Mouse (Mus musculus) cortical plate, adult 2 months (tissue): Measurements from ENCODE around the gene Kcnmb3. TPM values are rescaled to one million over a fixed set of nuclear protein-coding genes. Genes with fewer than 3 reads are reported as not detected.

Source experiments
- H3K27ac ChIP-seq: fragments of 200-500 bp; 2 replicates; pipeline ENCODE4 v1.5.1; 2012; ENCODE audit warnings: low read length, control low read depth, inconsistent platforms; ENCODE audit not compliant: insufficient read depth
- H3K4me1 ChIP-seq: fragments of 200-500 bp; 2 replicates; pipeline ENCODE4 v1.6.1; 2011; ENCODE audit warnings: low read length; ENCODE audit not compliant: control insufficient read depth, insufficient read depth
- H3K4me3 ChIP-seq: fragments of 200-500 bp; 2 replicates; pipeline ENCODE4 v1.5.1; 2011; ENCODE audit warnings: mild to moderate bottlenecking, low read length, control low read depth; ENCODE audit not compliant: insufficient read depth
- CTCF ChIP-seq: fragments of 200-500 bp; IDR thresholded peaks from 2 replicates; pipeline ENCODE4 v1.5.1; 2011; ENCODE audit warnings: mild to moderate bottlenecking, control low read depth, low read length; ENCODE audit not compliant: insufficient read depth; ENCODE audit errors: extremely low read depth
- POLR2A ChIP-seq: fragments of 200-500 bp; IDR thresholded peaks from 2 replicates; pipeline ENCODE4 v1.6.1; 2011; ENCODE audit warnings: mild to moderate bottlenecking, low read length, control low read depth; ENCODE audit not compliant: insufficient read depth; ENCODE audit errors: extremely low read depth
- polyA plus RNA-seq: library from polyadenylated mRNA; depleted of rRNA; stranded (reverse); fragments of >200 nt; gene quantifications from 2 replicates; pipeline ENCODE4 v1.2.3, GENCODE M21; 2012

Kcnmb3 gene
- polyA plus RNA-seq, 1 experiment: not detected

GRCm38 (mm10) chr3:32510375-32511190 is 18.6 kb upstream of the Kcnmb3 start:
- peak overlapping the region; percentile 59 for H3K4me3 ChIP-seq
- peak overlapping the region; percentile 68 for H3K27ac ChIP-seq
- TF ChIP-seq CTCF (peak; percentile 54), POLR2A (peak; percentile 29; the same call in 1 of the 2 replicates)
- peaks cover 9% of the 10 kb centered on the region for H3K4me1 ChIP-seq

- Histone ChIP-seq H3K4me3 (peak within 1 kb of the TSS; percentile 59), H3K27ac (peak within 1 kb of the TSS; percentile 68)
- TF ChIP-seq POLR2A: no peak
- TF ChIP-seq CTCF: no peak
Observed at GRCm38 (mm10) chr3:32509496-32510374, 17.7 kb upstream of the Kcnmb3 start, which contains the start of gene Zfp639. TSS of gene Zfp639 (plus strand) at chr3:32510259.

GRCm38 (mm10) chr3:32508666-32509324 is 16.8 kb upstream of the Kcnmb3 start:
- Histone ChIP-seq H3K27ac (no peak overlapping the region), H3K4me1 (peaks cover 9% of the 10 kb centered on the region), H3K4me3 (peak overlapping the region; percentile 14; the same call in 1 of the 2 replicates)
- no peak for TF ChIP-seq POLR2A
- TF ChIP-seq CTCF: peak; percentile 82

More at GRCm38 (mm10) chr3:32509496-32510374, 17.7 kb upstream of the Kcnmb3 start, which contains the start of gene Zfp639:
- H3K4me1 ChIP-seq: peaks cover 9% of the 10 kb centered on the region

- no peak for TF ChIP-seq CTCF
- TF ChIP-seq POLR2A: no peak
- H3K4me1 ChIP-seq: peaks cover 2% of the 10 kb centered on the region; the same call in 1 of the 2 replicates
- H3K4me3 ChIP-seq: no peak overlapping the region
- H3K27ac ChIP-seq: no peak overlapping the region
Observed at GRCm38 (mm10) chr3:32506366-32507225, 14.6 kb upstream of the Kcnmb3 start.

GRCm38 (mm10) chr3:32505841-32506240 is 13.8 kb upstream of the Kcnmb3 start:
- no peak overlapping the region for H3K4me3 ChIP-seq
- no peak overlapping the region for H3K27ac ChIP-seq
- no peak for TF ChIP-seq CTCF
- no peak for TF ChIP-seq POLR2A
- peaks cover 2% of the 10 kb centered on the region; the same call in 1 of the 2 replicates for H3K4me1 ChIP-seq

GRCm38 (mm10) chr3:32500346-32500745 is 8.3 kb upstream of the Kcnmb3 start:
- no peak overlapping the region for H3K27ac ChIP-seq
- H3K4me3 ChIP-seq: no peak overlapping the region
- no peak for TF ChIP-seq POLR2A
- TF ChIP-seq CTCF: no peak
- H3K4me1 ChIP-seq: no peaks in the 10 kb centered on the region

GRCm38 (mm10) chr3:32496711-32497070 is 4.7 kb upstream of the Kcnmb3 start:
- no peak for TF ChIP-seq CTCF
- no peak for TF ChIP-seq POLR2A
- Histone ChIP-seq H3K4me3 (no peak overlapping the region), H3K27ac (no peak overlapping the region), H3K4me1 (no peaks in the 10 kb centered on the region)

- Histone ChIP-seq H3K4me1 (no peaks in the 10 kb centered on the region), H3K4me3 (no peak overlapping the region), H3K27ac (no peak overlapping the region)
- no peak for TF ChIP-seq CTCF
- TF ChIP-seq POLR2A: no peak
Observed at GRCm38 (mm10) chr3:32495856-32496710, 4.1 kb upstream of the Kcnmb3 start.
